Mouse (Mus musculus) B cell, adult 62 days (primary cell): Measurements from ENCODE around the gene Gm13697. TPM values are rescaled to one million over a fixed set of nuclear protein-coding genes. Genes with fewer than 3 reads are reported as not detected.

ENCODE experiments used
- total RNA-seq: library from RNA; stranded (reverse); gene quantifications from 4 replicates; pipeline ENCODE4 v1.2.4, GENCODE M21; 2023

Gene Gm13697
- 2.4 to 3.3 TPM (median 2.9 TPM) in 4 replicates for total RNA-seq

GRCm38 (mm10) chr2:83984443-83984842 lies at the start of gene Gm13697:
TSS of gene Gm13697 (plus strand) at chr2:83984743.

GRCm38 (mm10) chr2:83940931-83941361 lies 43.6 kb upstream of the Gm13697 start, which contains the start of gene Zswim2:
TSS of gene Zswim2 (minus strand) at chr2:83941228.

GRCm38 (mm10) chr2:83955393-83955792 lies 29.1 kb upstream of the Gm13697 start, which contains the start of gene Gm13698:
TSS of gene Gm13698 (plus strand) at chr2:83955693.

GRCm38 (mm10) chr2:83961203-83961602 lies 23.3 kb upstream of the Gm13697 start, which contains the start of gene Gm13693:
TSS of gene Gm13693 (plus strand) at chr2:83961503.

GRCm38 (mm10) chr2:83967013-83967412 lies 17.5 kb upstream of the Gm13697 start, which contains the start of gene Gm13695:
TSS of gene Gm13695 (plus strand) at chr2:83967313.

GRCm38 (mm10) chr2:83972823-83973222 lies 11.7 kb upstream of the Gm13697 start, which contains the start of gene Gm13696:
TSS of gene Gm13696 (plus strand) at chr2:83973123.

GRCm38 (mm10) chr2:83978633-83979032 lies 5.9 kb upstream of the Gm13697 start, which contains the start of gene Gm13694:
TSS of gene Gm13694 (plus strand) at chr2:83978933.

GRCm38 (mm10) chr2:83990253-83990652 lies 5.7 kb downstream of the Gm13697 start, which contains the start of gene Gm13691:
TSS of gene Gm13691 (plus strand) at chr2:83990553.

Other genes starting within 250 kb of the Gm13697 start
- 0.09 TPM in 1 of 4 replicates, not detected in the others for gene Fam171b, start 172.1 kb upstream of the Gm13697 start, total RNA-seq
- not detected in 4 replicates for gene Zswim2, start 43.5 kb upstream of the Gm13697 start, total RNA-seq
- 2.4 to 3.3 TPM (median 2.9 TPM) in 4 replicates for gene Gm13698, start 29.1 kb upstream of the Gm13697 start, total RNA-seq
- 2.4 to 3.3 TPM (median 2.9 TPM) in 4 replicates for gene Gm13693, start 23.2 kb upstream of the Gm13697 start, total RNA-seq
- gene Gm13695, start 17.4 kb upstream of the Gm13697 start, total RNA-seq, result 2.8 TPM in 1 of 4 replicates, not detected in the others
- gene Gm13696, start 11.6 kb upstream of the Gm13697 start, total RNA-seq, result 2.4 to 3.3 TPM (median 2.9 TPM) in 4 replicates
- gene Gm13694, start 5.8 kb upstream of the Gm13697 start, total RNA-seq, result 2.4 to 3.3 TPM (median 2.9 TPM) in 4 replicates
- gene Gm13691, start 5.8 kb downstream of the Gm13697 start, total RNA-seq, result 2.4 to 3.3 TPM (median 2.9 TPM) in 4 replicates